Mouse (Mus musculus) erythroid progenitor cell, adult 5-6 weeks (primary cell): ENCODE results near the gene Eif2b4. TPM values are rescaled to one million over a fixed set of nuclear protein-coding genes. Genes with fewer than 3 reads are reported as not detected.

ENCODE experiments used
- ATAC-seq: replicated peaks from 2 replicates; pipeline ENCODE4 v1.8.0; 2016; ENCODE audit warnings: moderate number of reproducible peaks, mild to moderate bottlenecking, moderate TSS enrichment, inconsistent platforms; ENCODE audit not compliant: poor library complexity, low FRiP score, severe bottlenecking
- total RNA-seq, 2 experiments: library from RNA; stranded (forward) in 1 of 2; stranded (reverse) in 1 of 2; fragments of 150-400 nt in 1 of 2; fragments of 186-747, 209-891 nt in 1 of 2; gene quantifications; 2 replicates each; pipeline versions ENCODE4 v1.2.3 to v1.2.4; 2015 to 2017; ENCODE audit warnings: low replicate concordance in 2 of 2

Gene Eif2b4
- total RNA-seq, 2 experiments from 2014 or later: 8.2 to 36.5 TPM

GRCm38 (mm10) chr5:31179301-31179765 is 13.9 kb downstream of the Eif2b4 start:
- peak; percentile 58 for ATAC-seq

DNA sequence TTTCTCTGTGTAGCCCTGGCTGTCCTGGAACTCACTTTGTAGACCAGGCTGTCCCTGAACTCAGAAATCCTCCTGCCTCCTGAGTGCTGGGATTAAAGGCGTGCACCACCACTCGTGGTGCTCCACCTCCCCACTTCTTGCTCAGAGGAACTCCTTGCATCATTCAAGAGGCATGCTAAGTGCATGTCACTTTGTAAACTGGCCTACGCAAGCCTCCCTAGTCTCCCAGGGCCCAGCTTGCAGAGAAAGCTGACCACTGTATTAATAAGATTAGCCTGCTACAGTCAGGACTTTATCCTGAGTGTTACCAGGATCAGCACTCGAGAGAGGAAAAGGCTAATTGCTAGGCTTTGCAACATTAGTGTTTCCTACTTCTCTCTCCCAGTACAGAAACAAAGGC is 24.6 kb downstream of the Eif2b4 start:
- ATAC-seq: no peak

DNA sequence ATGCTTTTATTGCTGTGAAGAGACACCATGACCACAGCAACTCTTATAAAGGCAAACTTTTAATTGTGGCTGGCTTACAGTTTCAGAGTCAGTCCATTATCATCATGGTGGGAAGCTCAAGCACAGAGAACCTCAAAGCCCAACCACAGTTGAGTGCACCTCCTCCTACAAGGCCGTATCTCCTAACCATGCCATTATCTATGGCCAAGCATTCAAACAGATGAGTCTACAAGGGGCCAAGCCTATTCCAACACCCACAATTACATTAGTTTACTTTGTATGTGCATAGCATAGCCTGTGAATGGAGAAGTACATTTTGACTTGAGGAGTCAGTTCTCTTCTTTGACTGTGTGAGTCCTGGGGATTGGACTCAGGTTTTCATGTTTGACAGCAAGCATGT is 28.4 kb downstream of the Eif2b4 start:
- ATAC-seq: no peak

DNA sequence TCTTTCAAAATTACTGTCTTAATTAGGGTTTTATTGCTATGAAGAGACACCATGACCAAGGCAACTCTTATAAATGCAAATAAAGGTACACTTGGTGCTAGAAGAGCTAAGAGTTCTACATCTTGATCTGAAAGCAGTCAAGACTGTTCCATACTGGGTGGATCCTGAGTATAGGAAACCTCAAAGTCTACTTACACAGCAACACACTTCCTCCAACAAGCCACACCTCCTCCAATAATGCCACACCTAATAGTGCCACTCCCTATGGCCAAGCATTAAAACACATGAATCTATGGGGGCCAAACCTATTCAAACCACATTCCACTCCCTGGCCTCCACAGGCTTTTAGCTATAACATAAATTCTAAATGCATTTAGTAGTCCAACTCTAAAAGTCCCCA is 30.8 kb downstream of the Eif2b4 start:
- no peak for ATAC-seq

GRCm38 (mm10) chr5:31154152-31154553 is 39.1 kb downstream of the Eif2b4 start, which contains the start of gene Mpv17:
Gene Mpv17 (minus strand): TSS chr5:31154251.
- peak; percentile 98 for ATAC-seq

DNA sequence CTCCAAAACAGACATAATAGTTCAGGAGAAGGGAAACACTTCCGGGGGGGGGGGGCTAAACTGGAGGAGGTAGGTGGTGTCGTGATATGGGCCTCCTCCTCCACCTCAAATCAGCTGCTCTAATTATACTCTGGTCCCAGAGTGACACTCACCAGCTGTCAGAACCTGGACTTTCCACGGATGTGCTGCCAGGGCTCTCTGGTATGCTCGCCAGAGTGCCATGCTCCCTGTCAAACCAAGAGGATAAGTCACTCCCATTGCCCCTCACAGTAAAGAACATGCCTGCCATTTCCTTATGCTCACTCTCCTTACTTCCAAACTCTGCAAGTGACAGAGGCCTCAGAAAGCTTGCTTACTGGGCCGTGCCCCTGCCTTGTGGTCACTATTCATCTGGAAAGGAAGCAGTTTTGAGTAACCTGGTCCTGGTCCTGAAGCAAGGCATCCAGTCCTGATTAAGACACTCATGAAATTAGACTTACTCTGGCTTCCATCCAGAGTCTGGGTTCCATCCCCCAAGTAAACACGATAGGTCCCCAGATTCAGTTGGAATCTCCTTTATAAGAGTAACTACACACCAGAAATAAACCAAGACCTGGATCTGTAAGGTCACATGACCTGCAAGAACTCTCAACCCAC is 39.6 kb downstream of the Eif2b4 start:
- peak; percentile 6; the same call in 1 of the 2 replicates for ATAC-seq

DNA sequence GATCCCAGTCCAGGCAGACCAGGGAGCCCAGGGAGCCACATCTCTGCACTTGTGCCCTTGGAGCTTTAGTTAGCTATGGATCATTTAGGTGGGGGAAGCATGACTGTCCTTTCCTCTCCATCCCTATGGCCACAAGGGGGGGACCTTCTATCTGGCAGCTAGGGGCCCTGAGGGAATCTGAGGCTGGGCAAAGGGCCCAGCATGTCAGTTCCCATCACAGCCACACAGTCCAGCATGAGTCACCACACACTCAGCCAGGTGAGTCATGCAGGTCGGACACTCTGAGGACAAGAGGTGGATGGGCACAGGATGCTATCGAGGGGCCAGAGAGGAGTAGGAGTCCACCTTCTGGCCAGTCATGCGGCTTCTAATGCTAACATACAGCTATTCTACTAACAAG is 41.5 kb downstream of the Eif2b4 start:
- ATAC-seq: no peak

GRCm38 (mm10) chr5:31149781-31150180 is 43.4 kb downstream of the Eif2b4 start:
- no peak for ATAC-seq

- ATAC-seq: no peak
Measured at GRCm38 (mm10) chr5:31138968-31139425, 54.2 kb downstream of the Eif2b4 start.

DNA sequence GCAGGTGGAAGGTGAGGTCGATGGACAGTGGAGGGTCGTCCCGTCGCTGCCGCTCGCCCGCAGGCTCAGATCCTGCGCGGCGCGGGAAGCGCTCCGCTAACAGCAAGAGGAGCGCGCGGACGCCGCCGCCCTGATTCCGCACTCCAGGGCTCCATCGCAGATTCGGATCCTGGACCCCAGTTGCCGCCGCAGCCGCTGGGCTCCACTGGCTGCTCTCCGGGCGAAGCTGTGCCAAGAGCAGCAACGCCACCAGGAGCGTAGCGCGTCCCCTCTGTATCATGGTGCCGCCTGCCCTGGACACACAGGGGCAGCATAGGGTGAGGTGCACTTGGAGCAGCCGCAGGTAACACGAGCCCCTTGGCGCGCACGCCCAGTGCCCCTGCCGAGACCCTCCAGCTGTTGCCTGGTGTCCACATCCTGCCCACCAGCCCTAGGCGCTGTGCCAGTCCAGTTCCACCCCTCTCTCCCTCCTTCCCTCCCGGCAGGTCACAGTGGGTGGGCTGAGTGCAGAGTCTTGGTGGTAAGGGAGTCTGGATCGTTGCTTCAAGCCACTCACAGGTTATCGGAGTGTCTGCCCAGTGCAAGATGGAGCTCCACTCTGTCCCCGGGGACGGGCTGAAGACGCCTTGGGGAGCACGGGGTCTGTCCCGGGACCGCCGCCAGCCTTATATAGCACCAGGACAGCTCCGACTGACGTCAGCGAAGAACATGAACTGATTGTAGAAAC is 54.8 kb downstream of the Eif2b4 start, which contains the start of gene Ucn:
Gene Ucn (minus strand): TSS at position 589 of the 727 bp plus-strand sequence.
- ATAC-seq: no peak

- ATAC-seq: no peak
Measured at GRCm38 (mm10) chr5:31137658-31138057, 55.6 kb downstream of the Eif2b4 start.

Other genes starting within 250 kb of the Eif2b4 start
- not detected in 2 replicates for gene Cgref1, start 247.8 kb downstream of the Eif2b4 start, total RNA-seq (2015; ENCODE audit: low replicate concordance)
- gene Cgref1, start 247.8 kb downstream of the Eif2b4 start, total RNA-seq (2017; ENCODE audit: low replicate concordance): not detected in 2 replicates
- 42.3 and 55.5 TPM in 2 replicates for gene Preb, start 233.1 kb downstream of the Eif2b4 start, total RNA-seq (2015; ENCODE audit: low replicate concordance)
- gene Preb, start 233.1 kb downstream of the Eif2b4 start, total RNA-seq (2017; ENCODE audit: low replicate concordance): 8.2 and 24.9 TPM in 2 replicates
- gene Tcf23, start 224.8 kb downstream of the Eif2b4 start, total RNA-seq (2015; ENCODE audit: low replicate concordance): not detected in 2 replicates
- not detected in 2 replicates for gene Tcf23, start 224.8 kb downstream of the Eif2b4 start, total RNA-seq (2017; ENCODE audit: low replicate concordance)
- gene Atraid, start 145.1 kb downstream of the Eif2b4 start, total RNA-seq (2015; ENCODE audit: low replicate concordance): 38.6 and 49.9 TPM in 2 replicates
- gene Atraid, start 145.1 kb downstream of the Eif2b4 start, total RNA-seq (2017; ENCODE audit: low replicate concordance): 15.1 and 16.0 TPM in 2 replicates
- gene Slc5a6, start 144.5 kb downstream of the Eif2b4 start, total RNA-seq (2015; ENCODE audit: low replicate concordance): not detected in 2 replicates
- not detected in 2 replicates for gene Slc5a6, start 144.5 kb downstream of the Eif2b4 start, total RNA-seq (2017; ENCODE audit: low replicate concordance)
- 19.3 and 24.9 TPM in 2 replicates for gene Cad, start 138.7 kb downstream of the Eif2b4 start, total RNA-seq (2015; ENCODE audit: low replicate concordance)
- 3.5 and 11.3 TPM in 2 replicates for gene Cad, start 138.7 kb downstream of the Eif2b4 start, total RNA-seq (2017; ENCODE audit: low replicate concordance)
- not detected in 2 replicates for gene Dnajc5g, start 87.1 kb downstream of the Eif2b4 start, total RNA-seq (2015; ENCODE audit: low replicate concordance)
- not detected in 2 replicates for gene Dnajc5g, start 87.1 kb downstream of the Eif2b4 start, total RNA-seq (2017; ENCODE audit: low replicate concordance)
- gene Slc30a3, start 85.2 kb downstream of the Eif2b4 start, total RNA-seq (2015; ENCODE audit: low replicate concordance): not detected in 2 replicates
- gene Slc30a3, start 85.2 kb downstream of the Eif2b4 start, total RNA-seq (2017; ENCODE audit: low replicate concordance): not detected in 2 replicates
- not detected in 2 replicates for gene Trim54, start 76.7 kb downstream of the Eif2b4 start, total RNA-seq (2015; ENCODE audit: low replicate concordance)
- not detected in 2 replicates for gene Trim54, start 76.7 kb downstream of the Eif2b4 start, total RNA-seq (2017; ENCODE audit: low replicate concordance)
- gene Ucn, start 54.6 kb downstream of the Eif2b4 start, total RNA-seq (2015; ENCODE audit: low replicate concordance): not detected in 2 replicates
- not detected in 2 replicates for gene Ucn, start 54.6 kb downstream of the Eif2b4 start, total RNA-seq (2017; ENCODE audit: low replicate concordance)
- 1.3 and 11.5 TPM in 2 replicates for gene Mpv17, start 39.2 kb downstream of the Eif2b4 start, total RNA-seq (2015; ENCODE audit: low replicate concordance)
- 0.23 and 4.7 TPM in 2 replicates for gene Mpv17, start 39.2 kb downstream of the Eif2b4 start, total RNA-seq (2017; ENCODE audit: low replicate concordance)
- gene Gm29609, start 13.5 kb downstream of the Eif2b4 start, total RNA-seq (2015; ENCODE audit: low replicate concordance): 4.6 TPM in 1 of 2 replicates, not detected in the other
- gene Gm29609, start 13.5 kb downstream of the Eif2b4 start, total RNA-seq (2017; ENCODE audit: low replicate concordance): not detected in 2 replicates
- 45.4 and 54.5 TPM in 2 replicates for gene Gtf3c2, start 13.3 kb downstream of the Eif2b4 start, total RNA-seq (2015; ENCODE audit: low replicate concordance)
- 29.9 and 130 TPM in 2 replicates for gene Gtf3c2, start 13.3 kb downstream of the Eif2b4 start, total RNA-seq (2017; ENCODE audit: low replicate concordance)
- gene Snx17, start 203 bp downstream of the Eif2b4 start, total RNA-seq (2015; ENCODE audit: low replicate concordance): 22.6 and 31.7 TPM in 2 replicates
- 16.3 and 39.3 TPM in 2 replicates for gene Snx17, start 203 bp downstream of the Eif2b4 start, total RNA-seq (2017; ENCODE audit: low replicate concordance)
- 6.8 and 9.2 TPM in 2 replicates for gene Zfp513, start 8.9 kb upstream of the Eif2b4 start, total RNA-seq (2015; ENCODE audit: low replicate concordance)
- 10.8 and 15.4 TPM in 2 replicates for gene Zfp513, start 8.9 kb upstream of the Eif2b4 start, total RNA-seq (2017; ENCODE audit: low replicate concordance)
- gene Ppm1g, start 27.3 kb upstream of the Eif2b4 start, total RNA-seq (2015; ENCODE audit: low replicate concordance): 166 and 178 TPM in 2 replicates
- gene Ppm1g, start 27.3 kb upstream of the Eif2b4 start, total RNA-seq (2017; ENCODE audit: low replicate concordance): 214 and 223 TPM in 2 replicates
- gene Nrbp1, start 47.4 kb upstream of the Eif2b4 start, total RNA-seq (2015; ENCODE audit: low replicate concordance): 22.2 and 45.4 TPM in 2 replicates
- 39.4 and 44.4 TPM in 2 replicates for gene Nrbp1, start 47.4 kb upstream of the Eif2b4 start, total RNA-seq (2017; ENCODE audit: low replicate concordance)
- not detected in 2 replicates for gene Gm9970, start 47.8 kb upstream of the Eif2b4 start, total RNA-seq (2015; ENCODE audit: low replicate concordance)
- not detected in 2 replicates for gene Gm9970, start 47.8 kb upstream of the Eif2b4 start, total RNA-seq (2017; ENCODE audit: low replicate concordance)
- not detected in 2 replicates for gene Krtcap3, start 58.3 kb upstream of the Eif2b4 start, total RNA-seq (2015; ENCODE audit: low replicate concordance)
- gene Krtcap3, start 58.3 kb upstream of the Eif2b4 start, total RNA-seq (2017; ENCODE audit: low replicate concordance): not detected in 2 replicates
- gene Ift172, start 97.7 kb upstream of the Eif2b4 start, total RNA-seq (2015; ENCODE audit: low replicate concordance): 2.9 and 10.5 TPM in 2 replicates
- 5.7 and 10.3 TPM in 2 replicates for gene Ift172, start 97.7 kb upstream of the Eif2b4 start, total RNA-seq (2017; ENCODE audit: low replicate concordance)
- not detected in 2 replicates for gene Fndc4, start 102.7 kb upstream of the Eif2b4 start, total RNA-seq (2015; ENCODE audit: low replicate concordance)
- gene Fndc4, start 102.7 kb upstream of the Eif2b4 start, total RNA-seq (2017; ENCODE audit: low replicate concordance): 0.08 TPM in 1 of 2 replicates, not detected in the other
- gene Gckr, start 104.0 kb upstream of the Eif2b4 start, total RNA-seq (2015; ENCODE audit: low replicate concordance): not detected in 2 replicates
- gene Gckr, start 104.0 kb upstream of the Eif2b4 start, total RNA-seq (2017; ENCODE audit: low replicate concordance): not detected in 2 replicates